Mouse (Mus musculus) hindbrain, embryonic 11.5 days (tissue): ENCODE measurements around the gene Sirt5. TPM values are rescaled to one million over a fixed set of nuclear protein-coding genes. Genes with fewer than 3 reads are reported as not detected.

Experiments
- ATAC-seq: fragments of 200-750 bp; cut with Nextera tagmentation; 2 replicates; pipeline ENCODE4 v1.8.0; 2017; ENCODE audit warnings: mild to moderate bottlenecking, moderate TSS enrichment, moderate library complexity; ENCODE audit not compliant: low FRiP score
- DNase-seq: peaks from one replicate; pipeline ENCODE4 v3.0.0-alpha.2; 2015; ENCODE audit warnings: low spot score
- H3K27ac ChIP-seq: fragments of 300-500 bp; sonication (generic); 2 replicates; pipeline ENCODE4 v1.5.1; 2014; ENCODE audit warnings: mild to moderate bottlenecking, low read depth, low read length
- H3K27me3 ChIP-seq: fragments of 300-500 bp; sonication (generic); 2 replicates; pipeline ENCODE4 v1.6.1; 2014; ENCODE audit warnings: mild to moderate bottlenecking, low read length, moderate library complexity, mixed read lengths; ENCODE audit not compliant: control insufficient read depth, insufficient read depth
- H3K36me3 ChIP-seq: fragments of 300-500 bp; sonication (generic); 2 replicates; pipeline ENCODE4 v1.6.1; 2014; ENCODE audit warnings: mild to moderate bottlenecking, low read length, moderate library complexity, mixed read lengths; ENCODE audit not compliant: control insufficient read depth, insufficient read depth
- H3K4me1 ChIP-seq: fragments of 300-500 bp; sonication (generic); replicated peaks from 2 replicates; pipeline ENCODE4 v1.6.1; 2014; ENCODE audit warnings: low read length, mixed read lengths; ENCODE audit not compliant: control insufficient read depth, insufficient read depth
- H3K4me2 ChIP-seq: fragments of 300-500 bp; sonication (generic); replicated peaks from 2 replicates; pipeline ENCODE4 v1.6.1; 2014; ENCODE audit warnings: mild to moderate bottlenecking, low read depth, low read length
- H3K4me3 ChIP-seq: fragments of 300-500 bp; sonication (generic); 2 replicates; pipeline ENCODE4 v1.5.1; 2014; ENCODE audit warnings: low read depth, low read length
- H3K9ac ChIP-seq: fragments of 300-500 bp; sonication (generic); 2 replicates; pipeline ENCODE4 v1.6.1; 2014; ENCODE audit warnings: low read depth, low read length
- H3K9me3 ChIP-seq: fragments of 300-500 bp; sonication (generic); 2 replicates; pipeline ENCODE4 v1.6.1; 2016; ENCODE audit warnings: low read length; ENCODE audit not compliant: control insufficient read depth
- WGBS: fragments of 180-500 bp; shearing (Covaris S2); extraction: QIAGEN DNeasy Blood & Tissue Kit; methylation state at CpG from one replicate; pipeline ENCODE4 v1.1.7; 2014; 5-methylcytosine and 5-hydroxymethylcytosine counted together
- polyA plus RNA-seq: library from polyadenylated mRNA; unstranded; fragments of >200 nt; fragmentation: Nextera tagmentation; extraction: Ambion mirVana; gene quantifications from 2 replicates; pipeline ENCODE4 v1.2.1, GENCODE M21; 2014

The Sirt5 gene
- polyA plus RNA-seq, 1 experiment from 2014 or later: 25.6 TPM

DNA sequence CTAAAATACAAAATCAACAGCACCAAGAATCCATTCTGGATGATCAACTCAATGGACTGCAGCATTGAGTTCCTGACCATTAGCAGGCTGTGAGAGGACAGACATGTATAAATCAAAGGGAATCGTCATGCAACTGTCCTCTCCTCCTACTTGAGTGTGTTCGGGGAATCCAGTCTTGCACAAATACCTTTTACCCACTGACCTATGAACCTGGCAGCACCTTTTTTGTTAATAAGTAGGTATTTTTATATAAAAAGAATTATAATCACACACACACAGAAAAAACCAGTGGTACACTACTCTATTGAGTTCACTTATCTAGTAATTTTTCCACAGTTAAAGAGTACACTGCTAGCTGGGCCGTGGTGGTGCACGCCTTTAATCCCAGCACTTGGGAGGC, 78.4 kb downstream of the Sirt5 start:
- Histone ChIP-seq H3K27ac (no peak overlapping the region), H3K4me1 (no peaks in the 10 kb centered on the region), H3K4me3 (no peak overlapping the region), H3K27me3 (no peaks in the 10 kb centered on the region), H3K4me2 (no peak overlapping the region), H3K36me3 (no peaks in the 10 kb centered on the region), H3K9me3 (no peaks in the 10 kb centered on the region), H3K9ac (no peak overlapping the region)
- ATAC-seq (no peak), DNase-seq (no peak)
- 98% methylated on average over 4 of the region's 4 CpGs for WGBS

DNA sequence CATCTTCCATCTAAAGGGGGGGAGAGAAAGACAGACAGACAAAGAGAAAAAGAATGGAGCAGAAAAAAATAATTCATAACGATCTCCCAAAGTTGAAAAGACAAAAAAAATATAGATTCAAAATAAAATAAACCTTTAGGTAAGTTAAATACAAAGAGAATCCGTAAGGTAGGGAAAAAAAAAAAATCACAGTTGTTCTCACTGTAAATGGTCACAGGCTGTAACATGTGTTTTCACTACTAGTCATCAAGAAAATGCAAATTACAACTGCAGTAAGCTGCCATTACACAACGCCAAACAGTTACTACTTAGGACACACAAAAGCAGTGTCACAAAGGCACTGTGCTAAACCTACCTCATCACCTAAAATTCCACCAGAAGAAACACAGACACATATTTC, 79.4 kb downstream of the Sirt5 start:
- Histone ChIP-seq H3K4me1 (no peaks in the 10 kb centered on the region), H3K4me3 (no peak overlapping the region), H3K9ac (no peak overlapping the region), H3K27ac (no peak overlapping the region), H3K9me3 (no peaks in the 10 kb centered on the region), H3K27me3 (no peaks in the 10 kb centered on the region), H3K36me3 (no peaks in the 10 kb centered on the region), H3K4me2 (no peak overlapping the region)
- ATAC-seq: no peak
- 96% methylated on average over 3 of the region's 3 CpGs for WGBS
- DNase-seq: no peak

Other genes with a start within 250 kb of the Sirt5 start
- gene Tbc1d7, start 194.0 kb upstream of the Sirt5 start, polyA plus RNA-seq: 71.3 and 74.8 TPM in 2 replicates
- 0.71 and 0.77 TPM in 2 replicates for gene Gfod1, start 61.3 kb upstream of the Sirt5 start, polyA plus RNA-seq
- gene Nol7, start 32.9 kb downstream of the Sirt5 start, polyA plus RNA-seq: 201 and 215 TPM in 2 replicates
- gene Ranbp9, start 115.8 kb downstream of the Sirt5 start, polyA plus RNA-seq: 13.5 and 22.9 TPM in 2 replicates
- gene Mcur1, start 194.7 kb downstream of the Sirt5 start, polyA plus RNA-seq: 9.8 and 10.8 TPM in 2 replicates